Mouse (Mus musculus): ENCODE results near the gene 5730522E02Rik. TPM values are rescaled to one million over a fixed set of nuclear protein-coding genes. Genes with fewer than 3 reads are reported as not detected.
"Not testable (repeated sequence)": the region's sequence is repeated elsewhere in the genome, so short reads cannot be mapped to it uniquely, and the experiment has no call there.

5730522E02Rik gene
- under 1 TPM in 3 of 4 experiments, not detected in 1; 0.48 to 0.62 (median 0.49) TPM for total RNA-seq (2022)

DNA sequence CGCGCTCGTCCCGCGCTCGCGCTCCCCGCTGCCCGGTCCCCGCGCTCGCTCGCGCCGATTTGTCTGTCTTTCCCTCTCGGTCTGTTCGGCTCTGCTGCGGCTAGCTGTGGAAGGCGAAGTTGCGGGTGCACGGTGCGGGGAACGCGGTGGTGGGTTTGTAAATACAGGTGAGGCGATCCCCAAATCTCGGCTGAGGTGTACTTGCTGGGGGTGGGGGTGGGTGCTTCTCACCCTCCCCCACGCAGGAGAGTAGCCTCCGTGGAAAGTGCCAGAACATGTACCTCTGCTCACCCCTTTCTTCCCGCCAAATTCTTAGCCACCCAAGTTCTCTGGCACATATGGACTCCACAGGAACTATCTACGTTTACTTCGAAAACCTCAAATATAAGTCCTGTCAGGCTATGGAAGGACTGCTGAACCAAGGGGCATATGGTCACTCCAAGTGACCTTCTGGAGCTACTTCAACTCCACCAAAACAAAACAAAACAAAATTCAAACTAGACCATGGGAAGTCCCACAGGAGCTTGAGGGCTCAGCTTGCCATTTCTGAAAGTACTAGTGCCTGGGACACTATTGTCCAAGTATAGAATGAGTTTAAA lies at the start of gene 5730522E02Rik:
Gene 5730522E02Rik, minus strand, starts transcription at position 182 of the 599 bp plus-strand sequence.
- no peak for DNase-seq

- DNase-seq, result no peak
These were observed 26.0 kb upstream of the 5730522E02Rik start for GRCm38 (mm10) chr11:26236540-26236939.

DNA sequence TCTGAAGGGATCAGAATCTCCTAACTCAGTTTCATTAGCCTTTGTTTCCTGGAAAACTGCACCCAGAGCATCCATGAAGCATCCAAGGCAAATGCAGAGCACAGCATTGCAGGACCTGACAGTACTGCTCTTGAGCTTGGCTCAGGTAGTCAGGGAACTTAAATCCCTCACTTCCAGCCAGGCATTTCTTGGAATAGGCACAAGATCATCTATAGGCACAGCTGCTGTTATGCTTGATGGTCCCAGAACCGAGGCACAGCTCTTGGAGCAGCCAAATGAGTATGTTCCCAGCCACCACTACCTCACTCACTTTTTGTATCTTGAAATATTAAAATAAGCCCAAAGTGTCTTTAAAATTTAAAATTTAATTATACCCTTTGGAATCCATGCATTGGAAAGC lies 19.3 kb upstream of the 5730522E02Rik start:
- no peak for DNase-seq

DNA sequence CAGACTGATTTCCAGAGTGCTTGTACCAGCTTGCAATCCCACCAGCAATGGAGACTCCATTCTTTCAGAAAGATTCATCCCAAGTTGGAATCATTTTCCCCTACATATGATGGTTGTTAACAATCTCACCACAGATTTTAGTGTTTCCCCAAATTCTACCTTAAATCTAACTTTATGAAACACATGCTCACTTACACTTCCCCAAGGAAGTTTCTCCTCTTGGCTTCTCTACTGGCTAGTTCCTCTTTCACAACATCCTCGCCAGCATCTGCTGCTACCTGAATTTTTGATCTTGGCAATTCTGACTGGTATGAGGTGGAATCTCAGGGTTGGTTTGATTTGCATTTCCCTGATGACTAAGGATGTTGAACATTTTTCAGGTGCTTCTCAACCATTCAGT lies 3.1 kb upstream of the 5730522E02Rik start:
- DNase-seq, result not testable (repeated sequence)

DNA sequence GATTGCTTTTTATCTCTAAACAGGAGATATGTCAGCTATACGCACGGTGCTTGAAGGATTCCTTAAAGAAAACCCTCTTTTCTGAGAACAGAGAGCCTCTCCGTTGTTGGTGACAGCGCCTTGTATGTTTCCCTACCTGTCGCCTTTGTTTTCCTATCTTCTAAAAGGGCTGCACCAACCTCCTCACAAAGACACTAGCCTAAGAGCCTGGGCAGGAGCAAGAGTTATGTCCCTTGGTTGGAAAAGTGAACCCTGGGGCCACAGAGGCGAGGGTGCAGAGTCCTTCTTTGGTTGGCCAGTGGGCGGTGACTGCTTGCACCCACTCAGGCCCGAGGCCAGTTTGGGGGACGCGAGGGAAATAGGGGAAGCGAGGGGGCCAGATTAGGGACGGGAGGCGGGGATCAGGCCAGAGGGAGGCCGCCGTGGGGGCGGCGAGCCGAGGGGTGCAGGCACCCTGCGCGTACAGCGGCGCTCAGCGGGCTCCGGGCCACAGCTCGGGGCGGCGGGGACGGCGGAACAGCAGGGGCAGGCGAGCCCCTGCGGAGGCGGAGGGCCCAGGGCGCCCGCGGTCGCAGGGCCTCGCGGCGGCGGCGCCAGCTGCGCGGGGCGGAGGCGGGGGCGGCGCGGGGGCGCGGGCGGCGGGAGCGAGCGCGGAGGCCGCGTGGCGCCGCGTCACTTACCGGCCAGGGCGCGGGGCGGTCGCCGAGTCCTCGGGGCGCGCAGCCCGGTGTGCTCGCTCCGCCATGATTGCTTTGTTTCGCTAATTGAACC lies 567 bp downstream of the 5730522E02Rik start:
- DNase-seq, result peak; percentile 30

GRCm38 (mm10) chr11:26203466-26203865 lies 7.1 kb downstream of the 5730522E02Rik start:
- DNase-seq, result no peak

- DNase-seq, result no peak
These were observed 7.7 kb downstream of the 5730522E02Rik start for GRCm38 (mm10) chr11:26202842-26203241.

- no peak for DNase-seq
These were observed 8.8 kb downstream of the 5730522E02Rik start for GRCm38 (mm10) chr11:26201778-26202097.

- DNase-seq, result peak; percentile 11
These were observed 9.4 kb downstream of the 5730522E02Rik start for GRCm38 (mm10) chr11:26200970-26201777.

DNA sequence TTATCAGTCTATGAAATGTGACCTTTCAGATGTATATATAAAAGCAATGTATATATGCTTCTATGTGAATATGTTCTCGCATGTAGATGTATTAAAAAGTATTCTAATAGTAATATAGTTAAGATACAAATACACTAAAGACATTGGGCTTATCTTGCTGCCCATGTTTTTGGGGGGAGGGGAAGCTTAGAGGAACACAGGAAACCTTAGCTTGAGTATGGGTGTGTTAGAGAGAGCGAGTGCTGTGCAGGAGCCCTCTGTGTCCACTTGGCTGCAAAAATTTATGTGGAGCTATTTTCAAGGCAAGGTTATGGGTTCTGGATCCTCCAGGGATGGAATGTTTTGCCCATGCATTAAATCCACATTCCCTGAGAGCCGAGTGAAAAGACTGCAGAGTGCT lies 15.1 kb downstream of the 5730522E02Rik start:
- no peak for DNase-seq

GRCm38 (mm10) chr11:26187231-26187967 lies 23.2 kb downstream of the 5730522E02Rik start:
- no peak for DNase-seq

GRCm38 (mm10) chr11:26170572-26170971 lies 40.0 kb downstream of the 5730522E02Rik start:
- DNase-seq, result no peak

GRCm38 (mm10) chr11:26167609-26167971 lies 43.0 kb downstream of the 5730522E02Rik start:
- no peak for DNase-seq

GRCm38 (mm10) chr11:26166966-26167608 lies 43.5 kb downstream of the 5730522E02Rik start:
- DNase-seq, result no peak

GRCm38 (mm10) chr11:26164651-26165259 lies 45.8 kb downstream of the 5730522E02Rik start:
- no peak for DNase-seq

- no peak for DNase-seq
These were observed 49.2 kb downstream of the 5730522E02Rik start for GRCm38 (mm10) chr11:26161354-26161753.

- DNase-seq, result no peak
These were observed 51.5 kb downstream of the 5730522E02Rik start for GRCm38 (mm10) chr11:26159033-26159432.

DNA sequence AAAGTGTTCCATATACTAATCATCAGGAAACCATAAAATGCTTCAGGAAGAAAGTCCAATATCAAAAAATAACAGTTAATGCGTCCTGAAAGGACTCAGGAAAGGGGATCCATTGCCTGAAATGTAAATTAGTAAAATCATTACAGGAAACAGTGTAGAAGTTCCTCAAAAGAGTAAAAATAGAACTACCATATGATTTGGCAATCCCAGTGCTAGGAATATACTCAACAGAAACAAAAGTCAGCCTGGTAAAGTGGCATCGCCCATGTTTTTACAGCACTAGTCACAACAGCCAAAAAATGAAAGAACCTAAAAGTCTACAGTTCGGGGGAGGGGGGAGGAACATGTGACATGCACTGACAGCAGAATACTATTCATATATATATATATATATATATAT lies 70.5 kb downstream of the 5730522E02Rik start:
- DNase-seq, result no peak

- no peak for DNase-seq
These were observed 72.5 kb downstream of the 5730522E02Rik start for GRCm38 (mm10) chr11:26138013-26138412.

DNA sequence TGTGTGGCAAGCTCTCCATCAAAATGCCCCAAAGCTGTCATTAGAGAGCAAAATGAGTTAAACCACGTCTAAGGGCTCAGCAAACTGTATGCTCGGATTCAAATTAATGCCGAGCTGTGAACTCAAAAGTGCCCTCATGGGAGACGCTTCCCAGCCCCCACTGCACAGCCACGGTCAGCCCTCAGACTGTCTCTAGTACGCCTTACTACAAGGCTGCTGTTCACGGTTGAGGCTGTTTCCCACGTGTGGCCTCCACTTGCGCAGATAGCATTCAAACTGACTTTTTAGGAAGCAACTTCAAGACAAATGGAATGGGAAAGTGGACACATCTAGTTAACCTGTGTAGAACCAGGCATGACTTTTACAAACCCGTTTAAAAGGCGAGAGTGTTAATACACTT lies 79.7 kb downstream of the 5730522E02Rik start:
- no peak for DNase-seq

DNA sequence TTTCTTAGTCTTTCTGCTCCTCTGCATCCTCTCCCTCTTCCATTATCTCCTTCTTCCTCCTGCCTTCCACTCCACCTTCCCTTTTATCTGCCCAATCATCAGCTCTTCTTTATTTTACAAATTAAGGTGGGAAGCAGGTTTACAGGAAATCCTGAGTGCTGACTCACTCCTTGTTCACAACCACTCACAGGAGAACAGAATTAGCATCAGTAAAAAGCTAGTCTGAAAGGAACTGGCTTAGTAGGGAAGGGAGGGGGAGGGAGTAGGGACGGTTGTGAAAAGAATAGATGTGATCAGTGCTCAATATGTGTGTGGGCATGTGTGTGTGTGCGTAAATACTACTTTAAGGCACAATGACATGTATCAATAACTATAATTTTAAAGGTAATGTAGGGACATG lies 81.5 kb downstream of the 5730522E02Rik start:
- no peak for DNase-seq

- DNase-seq, result no peak
These were observed 82.2 kb downstream of the 5730522E02Rik start for GRCm38 (mm10) chr11:26128385-26128784.

Data from adrenal gland, adult 8-10 months (tissue).